Comparison of ENCODE assay signal across 23 mouse cellular contexts in genomic region chr10:117320571-117320981, GRCm38 (mm10). TPM values are rescaled to one million over a fixed set of nuclear protein-coding genes. Genes with fewer than 3 reads are reported as not detected.
DNase-seq lines count a peak whose midpoint lies in the region; ATAC-seq and TF ChIP-seq lines count a peak whose summit lies in the region.
"Had no signal": no experiment of that assay in that cellular context is flagged by ENCODE, and none has a peak within 500 bp of the region (broad histone marks: within the 10 kb centered on the region; RNA-seq: fewer than 3 reads in every experiment).

No protein-coding gene starts in this region.

- no peak overlapping the region for H3K27ac ChIP-seq in testis, adult 2 months (ENCODE audit: control insufficient read depth, insufficient read depth, low read depth, low read length)
- H3K27ac ChIP-seq in heart, embryonic 11.5 days (ENCODE audit: low read depth, low read length): no peak overlapping the region
- H3K27ac ChIP-seq: embryonic facial prominence, embryonic 10.5 days; forebrain, embryonic 12.5 days; hindbrain, postnatal 0 days; limb, embryonic 13.5 days; liver, embryonic 15.5 days; midbrain, embryonic 13.5 days; neural tube, embryonic 12.5 days had no signal

- DNase-seq in testis, postnatal 14 days (ENCODE audit: low spot score): no peak
- DNase-seq in lung, adult 18-20 months: peak; percentile 79 to 84
- DNase-seq in lung, postnatal 36 days: peak; percentile 84
- no peak for DNase-seq in adrenal gland, postnatal 25 days
- DNase-seq: adrenal gland, postnatal 36 days; cerebellum, adult 8-10 months; heart, adult 18-20 months; kidney, adult 9 months; layer of hippocampus, adult 9-11 months; thymus, postnatal 36 days had no signal

- ATAC-seq in cerebellum, adult (ENCODE audit: insufficient number of reproducible peaks, low FRiP score, low TSS enrichment): no peak
- ATAC-seq in heart, embryonic 11.5 days (replicated peaks; ENCODE audit: insufficient number of reproducible peaks, low FRiP score, low TSS enrichment): no peak
- ATAC-seq: hindbrain, postnatal 0 days; midbrain, embryonic 13.5 days had no signal

- TF ChIP-seq POLR2A in testis, adult 2 months (IDR thresholded peaks at IDR 0.05; ENCODE audit: control insufficient read depth, low read depth, low read length): no peak

- no peak overlapping the region for H3K4me2 ChIP-seq in heart, embryonic 11.5 days
- H3K4me2 ChIP-seq: forebrain, embryonic 12.5 days; limb, embryonic 13.5 days; liver, embryonic 15.5 days; midbrain, embryonic 13.5 days; neural tube, embryonic 12.5 days had no signal

- H3K36me3 ChIP-seq in testis, adult 2 months (ENCODE audit: control insufficient read depth, insufficient read depth, low read length): no peaks in the 10 kb centered on the region
- H3K36me3 ChIP-seq in heart, embryonic 11.5 days (ENCODE audit: control insufficient read depth, insufficient read depth, low read length): no peaks in the 10 kb centered on the region
- H3K36me3 ChIP-seq: embryonic facial prominence, embryonic 10.5 days; forebrain, embryonic 12.5 days; limb, embryonic 13.5 days; liver, embryonic 15.5 days; midbrain, embryonic 13.5 days; neural tube, embryonic 12.5 days had no signal

- H3K9ac ChIP-seq in heart, embryonic 11.5 days (ENCODE audit: low read depth, low read length): no peak overlapping the region
- H3K9ac ChIP-seq: forebrain, embryonic 12.5 days; limb, embryonic 13.5 days; liver, embryonic 15.5 days; midbrain, embryonic 13.5 days; neural tube, embryonic 12.5 days had no signal

- no peaks in the 10 kb centered on the region for H3K27me3 ChIP-seq in testis, adult 2 months (ENCODE audit: control insufficient read depth, insufficient read depth, low read length)
- 0 out of 2 replicates have a peak, but pooled peaks cover 3% of the 10 kb centered on the region for H3K27me3 ChIP-seq in heart, embryonic 11.5 days (ENCODE audit: control insufficient read depth, insufficient read depth, low read length)
- H3K27me3 ChIP-seq: forebrain, embryonic 12.5 days; limb, embryonic 13.5 days; liver, embryonic 15.5 days; midbrain, embryonic 13.5 days; neural tube, embryonic 12.5 days had no signal

- peaks cover 10% of the 10 kb centered on the region for H3K4me1 ChIP-seq in testis, adult 2 months (ENCODE audit: control insufficient read depth, insufficient read depth, low read length)
- no peaks in the 10 kb centered on the region for H3K4me1 ChIP-seq in heart, embryonic 11.5 days (ENCODE audit: control insufficient read depth, insufficient read depth, low read length)
- H3K4me1 ChIP-seq: embryonic facial prominence, embryonic 10.5 days; forebrain, embryonic 12.5 days; limb, embryonic 13.5 days; liver, embryonic 15.5 days; midbrain, embryonic 13.5 days; neural tube, embryonic 12.5 days had no signal

- TF ChIP-seq CTCF in testis, adult 2 months (IDR thresholded peaks at IDR 0.05; ENCODE audit: control insufficient read depth, insufficient read depth, insufficient replicate concordance, low read depth, low read length): no peak

- peak overlapping the region; percentile 63 for H3K4me3 ChIP-seq in testis, adult 2 months (ENCODE audit: control insufficient read depth, low read depth, low read length)
- H3K4me3 ChIP-seq in heart, embryonic 11.5 days (ENCODE audit: low read depth, low read length): no peak overlapping the region
- H3K4me3 ChIP-seq: embryonic facial prominence, embryonic 10.5 days; forebrain, embryonic 12.5 days; limb, embryonic 13.5 days; liver, embryonic 15.5 days; midbrain, embryonic 13.5 days; neural tube, embryonic 12.5 days had no signal

- 79% methylated on average over 3 of the region's 3 CpGs for WGBS in heart, embryonic 11.5 days (ENCODE audit: insufficient replicate concordance)

- H3K9me3 ChIP-seq in heart, embryonic 11.5 days (replicated peaks; ENCODE audit: control insufficient read depth, low read length): no peaks in the 10 kb centered on the region
- H3K9me3 ChIP-seq: embryonic facial prominence, embryonic 10.5 days; forebrain, embryonic 12.5 days; limb, embryonic 13.5 days; liver, embryonic 15.5 days; neural tube, embryonic 12.5 days had no signal

RNA-seq across cellular contexts. Expression of gene Lyz1, which starts 27.9 kb away (rescaled TPM):
- 0.23 and 0.76 TPM in 2 replicates for polyA plus RNA-seq in testis, adult 2 months (2012; rRNA removed)
- 7.2 and 13.3 TPM in 2 replicates for polyA plus RNA-seq in heart, embryonic 11.5 days (2014; fragmentation: Nextera tagmentation; extraction: Ambion mirVana)
- 3.0 and 4.6 TPM in 2 replicates for total RNA-seq in adrenal gland, postnatal 25 days (2021)
- total RNA-seq: common myeloid progenitor, adult 5-6 weeks; hematopoietic stem cell, adult 5-6 weeks had no signal
- polyA plus RNA-seq: C2C12; embryonic facial prominence, embryonic 10.5 days; forebrain, embryonic 12.5 days; hindbrain, postnatal 0 days; midbrain, embryonic 13.5 days; neural tube, embryonic 12.5 days had no signal

RNA-seq across cellular contexts. Expression of gene Lyz2, which starts 38.5 kb away (rescaled TPM):
- 12.7 and 15.4 TPM in 2 replicates for polyA plus RNA-seq in testis, adult 2 months (2012; rRNA removed)
- polyA plus RNA-seq in heart, embryonic 11.5 days (2014; fragmentation: Nextera tagmentation; extraction: Ambion mirVana): 65.0 and 75.3 TPM in 2 replicates
- 43.2 and 47.5 TPM in 2 replicates for total RNA-seq in adrenal gland, postnatal 25 days (2021)

RNA-seq across cellular contexts. Expression of gene Cpsf6, which starts 59.2 kb away (rescaled TPM):
- 23.6 and 26.7 TPM in 2 replicates for polyA plus RNA-seq in testis, adult 2 months (2012; rRNA removed)
- 97.9 and 117 TPM in 2 replicates for polyA plus RNA-seq in heart, embryonic 11.5 days (2014; fragmentation: Nextera tagmentation; extraction: Ambion mirVana)
- total RNA-seq in adrenal gland, postnatal 25 days (2021): 86.5 and 98.2 TPM in 2 replicates

Comparison
In these comparisons a context has a peak if more than half of its experiments do, and no peak if none do; other contexts are left out.
1. DNase-seq: peak in lung, adult 18-20 months (2 of 2) and lung, postnatal 36 days (single experiment); none in testis, postnatal 14 days (single experiment) and adrenal gland, postnatal 25 days (single experiment).